Mouse (Mus musculus): ENCODE measurements around the gene Noxa1. TPM values are rescaled to one million over a fixed set of nuclear protein-coding genes. Genes with fewer than 3 reads are reported as not detected.

Noxa1 gene
- 1.0 and 1.1 TPM in 2 replicates for polyA plus RNA-seq (2015; fragmentation: Nextera tagmentation; extraction: Ambion mirVana)

DNA sequence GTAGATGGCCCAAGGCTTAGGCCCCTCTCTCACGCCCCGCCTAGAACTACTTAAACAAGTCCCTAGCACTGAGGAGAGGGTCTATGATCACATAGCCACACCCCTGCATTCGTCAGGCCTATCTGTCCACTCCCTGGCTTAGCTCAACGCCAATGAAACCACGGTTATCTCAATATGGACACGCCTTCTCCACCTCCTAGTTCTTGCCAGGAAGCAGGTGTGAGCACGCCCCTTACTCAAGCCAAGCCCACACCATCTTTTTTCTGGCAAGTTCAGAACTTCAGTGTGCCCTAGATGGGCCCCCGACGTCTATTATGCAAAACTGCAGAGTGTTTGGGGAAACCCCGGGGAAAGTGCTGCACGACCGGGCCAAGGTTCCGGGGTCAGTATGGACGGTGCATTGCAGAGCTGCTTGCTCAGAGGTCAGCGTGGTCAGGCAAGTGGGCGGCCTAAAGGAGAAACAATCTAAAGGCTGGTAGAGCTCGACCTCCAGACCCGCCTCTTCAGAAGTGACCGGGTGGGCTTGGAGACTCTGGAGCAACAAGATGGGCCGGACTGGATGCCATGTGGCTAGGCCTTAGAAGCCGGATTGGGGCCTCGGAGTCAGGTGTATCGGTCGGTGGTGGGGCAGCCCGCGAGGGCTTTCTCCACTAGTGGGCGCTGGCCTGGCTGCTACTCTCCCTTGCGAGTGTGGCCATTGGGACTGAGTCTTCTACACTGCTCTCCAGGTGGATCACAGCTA, at the start of gene Noxa1:
Gene Noxa1 (minus strand): TSS at position 41 of the 742 bp plus-strand sequence.
- ATAC-seq (ENCODE audit: borderline replicate concordance, extremely low read depth, low FRiP score, low TSS enrichment) = peak; percentile 74
- 36% methylated on average over 28 of the region's 28 CpGs for WGBS
- Histone ChIP-seq H3K9me3 (no peaks in the 10 kb centered on the region), H3K36me3 (no peaks in the 10 kb centered on the region), H3K27ac (no peak within 1 kb of the TSS), H3K27me3 (peaks cover 4% of the 10 kb centered on the region; the same call in 1 of the 2 replicates), H3K4me2 (peak within 1 kb of the TSS; percentile 50), H3K4me1 (0 out of 2 replicates have a peak, but pooled peaks cover 4% of the 10 kb centered on the region), H3K9ac (no peak within 1 kb of the TSS), H3K4me3 (peak within 1 kb of the TSS; percentile 18)

GRCm38 (mm10) chr2:25141921-25142320, 47.0 kb upstream of the Noxa1 start:
- Histone ChIP-seq H3K4me2 (no peak overlapping the region), H3K27ac (no peak overlapping the region), H3K36me3 (no peaks in the 10 kb centered on the region), H3K9ac (no peak overlapping the region), H3K4me1 (no peaks in the 10 kb centered on the region), H3K4me3 (no peak overlapping the region), H3K9me3 (no peaks in the 10 kb centered on the region), H3K27me3 (no peaks in the 10 kb centered on the region)
- no peak for ATAC-seq (ENCODE audit: borderline replicate concordance, extremely low read depth, low FRiP score, low TSS enrichment)
- 74% methylated on average over 5 of the region's 5 CpGs for WGBS

DNA sequence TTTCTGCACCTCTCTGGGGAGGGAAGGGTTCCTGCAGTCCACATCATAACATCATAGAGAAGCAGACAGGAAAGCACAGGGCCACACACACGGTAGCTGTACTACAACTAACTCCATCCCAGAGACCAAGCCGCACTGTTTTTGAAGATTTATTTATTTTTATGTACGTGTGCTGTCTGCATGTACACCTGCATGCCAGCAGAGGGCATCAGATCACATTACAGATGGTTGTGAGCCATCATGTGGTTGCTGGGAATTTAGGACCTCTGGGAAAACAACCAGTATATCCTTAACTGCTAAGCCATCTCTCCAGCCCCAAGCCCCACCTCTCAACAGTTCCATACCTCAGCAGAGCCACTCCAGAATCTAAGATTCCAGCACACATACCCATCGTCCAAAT, 46.2 kb upstream of the Noxa1 start:
- Histone ChIP-seq H3K36me3 (no peaks in the 10 kb centered on the region), H3K27me3 (no peaks in the 10 kb centered on the region), H3K9ac (no peak overlapping the region), H3K4me3 (no peak overlapping the region), H3K9me3 (no peaks in the 10 kb centered on the region), H3K4me1 (no peaks in the 10 kb centered on the region), H3K27ac (no peak overlapping the region), H3K4me2 (no peak overlapping the region)
- 53% methylated on average over 4 of the region's 4 CpGs for WGBS
- no peak for ATAC-seq (ENCODE audit: borderline replicate concordance, extremely low read depth, low FRiP score, low TSS enrichment)

DNA sequence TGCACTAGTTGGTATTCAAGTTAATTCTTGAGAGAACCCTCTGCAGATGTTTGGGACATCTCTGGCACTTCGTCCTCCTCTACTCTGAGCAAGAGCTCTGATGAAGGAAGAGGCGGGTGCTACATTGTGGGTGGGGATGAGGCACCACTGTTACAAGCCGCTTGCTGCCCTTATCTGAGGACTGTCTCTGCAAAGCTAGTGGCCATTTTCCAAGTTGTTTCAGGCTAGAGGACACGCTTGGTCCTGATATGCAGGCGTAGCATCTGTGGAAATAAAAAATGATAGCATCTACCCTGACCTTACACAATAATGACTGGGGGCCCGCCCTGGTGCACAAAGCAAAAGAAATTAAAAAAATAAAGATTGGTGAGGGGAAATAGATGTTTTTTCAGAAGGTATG, 42.9 kb upstream of the Noxa1 start:
- H3K27ac ChIP-seq = no peak overlapping the region
- no peaks in the 10 kb centered on the region for H3K9me3 ChIP-seq
- H3K27me3 ChIP-seq = no peaks in the 10 kb centered on the region
- H3K9ac ChIP-seq = no peak overlapping the region
- H3K4me1 ChIP-seq = no peaks in the 10 kb centered on the region
- no peak overlapping the region for H3K4me3 ChIP-seq
- 58% methylated on average over 6 of the region's 6 CpGs for WGBS
- H3K36me3 ChIP-seq = no peaks in the 10 kb centered on the region
- ATAC-seq (ENCODE audit: borderline replicate concordance, extremely low read depth, low FRiP score, low TSS enrichment) = no peak
- no peak overlapping the region for H3K4me2 ChIP-seq

- Histone ChIP-seq H3K27me3 (no peaks in the 10 kb centered on the region), H3K4me1 (peaks cover 13% of the 10 kb centered on the region), H3K27ac (no peak overlapping the region), H3K4me3 (no peak overlapping the region), H3K4me2 (no peak overlapping the region), H3K36me3 (no peaks in the 10 kb centered on the region), H3K9me3 (no peaks in the 10 kb centered on the region), H3K9ac (no peak overlapping the region)
- 69% methylated on average over 9 of the region's 9 CpGs for WGBS
- ATAC-seq (ENCODE audit: borderline replicate concordance, extremely low read depth, low FRiP score, low TSS enrichment) = no peak
Observed at GRCm38 (mm10) chr2:25131601-25132000, 36.7 kb upstream of the Noxa1 start.

DNA sequence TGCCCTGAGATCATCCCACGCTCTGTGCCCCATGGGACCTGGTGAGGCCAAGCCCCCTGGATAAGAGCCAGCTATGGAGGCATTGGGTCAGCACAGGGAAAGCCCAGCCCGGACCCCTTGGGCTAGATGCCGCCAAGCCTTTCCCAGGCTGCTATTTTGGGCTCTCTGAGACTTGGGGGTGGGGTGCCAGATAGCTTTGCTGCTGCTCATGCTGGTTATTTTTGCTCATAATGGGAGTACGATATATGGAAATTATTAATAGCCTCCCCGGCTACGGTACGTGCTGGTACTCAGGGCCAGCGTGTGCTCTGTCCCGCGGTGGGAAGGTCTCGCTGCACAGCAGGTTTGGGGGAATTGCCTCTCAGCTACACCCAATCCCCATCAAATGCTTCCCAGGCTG, 33.1 kb upstream of the Noxa1 start:
- Histone ChIP-seq H3K27ac (peak overlapping the region; percentile 42), H3K4me3 (no peak overlapping the region), H3K9me3 (no peaks in the 10 kb centered on the region), H3K9ac (no peak overlapping the region), H3K36me3 (no peaks in the 10 kb centered on the region), H3K27me3 (no peaks in the 10 kb centered on the region), H3K4me1 (peaks cover 20% of the 10 kb centered on the region), H3K4me2 (no peak overlapping the region)
- ATAC-seq (ENCODE audit: borderline replicate concordance, extremely low read depth, low FRiP score, low TSS enrichment) = no peak; the same call in 1 of the 2 replicates
- 61% methylated on average over 11 of the region's 11 CpGs for WGBS

DNA sequence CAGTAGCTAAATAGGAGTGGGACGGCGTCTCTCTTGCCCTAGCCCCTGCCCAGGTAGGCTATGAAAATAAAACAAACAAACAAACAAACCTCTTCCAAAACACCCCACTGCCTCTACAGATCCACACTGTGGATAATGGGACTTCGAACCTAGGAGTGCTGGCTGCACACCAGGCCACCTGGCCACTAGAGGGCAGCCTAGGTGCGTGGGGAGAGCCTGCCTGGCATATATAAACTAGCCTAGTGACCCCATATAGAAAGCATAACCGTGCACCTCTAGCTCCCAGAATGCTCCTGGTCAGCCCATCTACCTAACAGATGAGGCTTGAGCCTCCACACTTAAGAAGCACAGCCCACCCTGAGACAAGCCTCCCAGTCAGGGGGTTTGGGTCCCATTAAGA, 32.3 kb upstream of the Noxa1 start:
- WGBS = 38% methylated on average over 5 of the region's 5 CpGs
- peak; percentile 40; the same call in 1 of the 2 replicates for ATAC-seq (ENCODE audit: borderline replicate concordance, extremely low read depth, low FRiP score, low TSS enrichment)
- no peaks in the 10 kb centered on the region for H3K9me3 ChIP-seq
- no peak overlapping the region for H3K9ac ChIP-seq
- no peaks in the 10 kb centered on the region for H3K27me3 ChIP-seq
- no peaks in the 10 kb centered on the region for H3K36me3 ChIP-seq
- peaks cover 20% of the 10 kb centered on the region for H3K4me1 ChIP-seq
- no peak overlapping the region for H3K4me2 ChIP-seq
- peak overlapping the region; percentile 85 for H3K27ac ChIP-seq
- no peak overlapping the region for H3K4me3 ChIP-seq

DNA sequence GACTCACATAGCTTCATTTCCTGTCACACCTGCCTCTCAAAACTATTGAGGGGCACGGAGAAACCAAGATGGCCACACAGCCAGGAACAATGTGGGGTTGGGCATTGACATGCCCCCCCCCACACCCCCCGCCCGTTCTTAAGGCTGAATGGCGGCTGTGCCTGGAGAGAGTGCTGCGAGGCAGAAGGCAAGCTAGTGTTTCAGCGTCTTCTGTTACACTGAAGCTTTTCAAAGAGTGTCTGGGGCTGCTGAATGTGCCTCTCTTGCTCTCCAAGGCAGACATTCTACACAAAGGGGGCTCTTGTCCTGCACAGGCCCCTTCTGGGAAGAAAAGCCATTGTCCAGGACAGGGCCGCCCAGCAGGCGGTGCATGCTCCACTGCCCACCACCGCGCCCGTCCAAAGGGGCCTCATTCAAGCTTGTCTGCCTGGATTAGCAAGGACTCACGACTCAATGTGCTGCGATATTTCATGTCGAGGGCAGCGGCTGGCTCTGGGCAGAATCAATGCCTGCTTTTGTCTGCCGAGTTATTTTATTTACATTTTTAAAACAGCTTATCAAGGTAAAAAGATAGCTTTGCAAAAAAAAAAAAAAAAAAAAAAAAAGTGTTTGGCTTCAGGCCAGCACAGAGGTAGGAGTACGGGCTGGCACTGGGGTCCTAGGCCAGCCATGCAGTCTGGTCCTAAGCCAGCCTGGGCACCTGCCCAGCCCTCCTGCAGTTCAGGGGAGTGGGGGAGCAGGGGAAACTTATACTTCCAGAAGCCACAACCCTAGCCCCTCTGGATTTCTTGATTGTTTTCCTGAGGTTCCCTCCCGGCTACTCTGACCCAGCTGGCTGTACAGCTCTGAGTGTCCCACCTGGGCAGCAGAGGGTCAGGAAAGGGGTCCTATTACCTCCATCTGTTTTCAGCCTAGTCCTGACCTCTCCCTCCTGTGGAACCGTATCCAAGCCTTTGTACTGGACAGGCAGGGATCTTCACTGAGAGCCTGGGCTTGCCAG, 31.4 kb upstream of the Noxa1 start:
- 39% methylated on average over 19 of the region's 19 CpGs for WGBS
- no peak overlapping the region for H3K4me2 ChIP-seq
- no peaks in the 10 kb centered on the region for H3K27me3 ChIP-seq
- H3K4me1 ChIP-seq = peaks cover 20% of the 10 kb centered on the region
- no peak overlapping the region for H3K9ac ChIP-seq
- ATAC-seq (ENCODE audit: borderline replicate concordance, extremely low read depth, low FRiP score, low TSS enrichment) = 0 out of 2 replicates have a peak, but pooled peaks have one; percentile 40
- peak overlapping the region; percentile 85 for H3K27ac ChIP-seq
- no peak overlapping the region for H3K4me3 ChIP-seq
- no peaks in the 10 kb centered on the region for H3K9me3 ChIP-seq
- H3K36me3 ChIP-seq = no peaks in the 10 kb centered on the region

DNA sequence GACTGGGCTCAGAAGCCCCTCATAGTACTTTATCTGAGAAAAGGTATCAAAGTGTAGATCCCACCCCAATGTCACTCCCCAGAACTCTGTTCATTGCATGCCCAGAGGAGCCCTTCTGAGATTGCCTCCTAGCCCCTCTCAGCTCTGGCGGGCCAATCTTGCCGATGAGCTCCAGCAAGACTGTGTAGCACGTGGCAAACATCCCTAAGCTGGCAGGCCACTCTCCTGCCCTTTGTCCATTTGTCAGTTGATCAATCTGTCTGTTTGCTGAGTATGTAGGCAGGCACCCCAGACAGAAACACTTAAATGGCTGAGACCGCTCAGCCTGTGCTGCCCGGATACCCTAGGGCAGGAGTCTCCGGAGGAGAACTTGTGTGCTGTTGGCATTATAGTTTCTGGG, 30.2 kb upstream of the Noxa1 start:
- WGBS = 83% methylated on average over 6 of the region's 6 CpGs
- no peaks in the 10 kb centered on the region for H3K36me3 ChIP-seq
- H3K27ac ChIP-seq = peak overlapping the region; percentile 85; the same call in 1 of the 2 replicates
- no peak overlapping the region for H3K4me3 ChIP-seq
- peaks cover 20% of the 10 kb centered on the region for H3K4me1 ChIP-seq
- ATAC-seq (ENCODE audit: borderline replicate concordance, extremely low read depth, low FRiP score, low TSS enrichment) = no peak
- H3K9me3 ChIP-seq = no peaks in the 10 kb centered on the region
- H3K4me2 ChIP-seq = no peak overlapping the region
- no peaks in the 10 kb centered on the region for H3K27me3 ChIP-seq
- H3K9ac ChIP-seq = no peak overlapping the region

- Histone ChIP-seq H3K27me3 (no peaks in the 10 kb centered on the region), H3K9me3 (no peaks in the 10 kb centered on the region), H3K4me2 (no peak overlapping the region), H3K4me3 (no peak overlapping the region), H3K36me3 (no peaks in the 10 kb centered on the region), H3K27ac (no peak overlapping the region), H3K4me1 (peaks cover 20% of the 10 kb centered on the region), H3K9ac (no peak overlapping the region)
- WGBS = 62% methylated on average over 3 of the region's 3 CpGs
- ATAC-seq (ENCODE audit: borderline replicate concordance, extremely low read depth, low FRiP score, low TSS enrichment) = no peak
Observed at GRCm38 (mm10) chr2:25124411-25124810, 29.5 kb upstream of the Noxa1 start.

GRCm38 (mm10) chr2:25123527-25123926, 28.6 kb upstream of the Noxa1 start:
- Histone ChIP-seq H3K27me3 (no peaks in the 10 kb centered on the region), H3K9me3 (no peaks in the 10 kb centered on the region), H3K36me3 (no peaks in the 10 kb centered on the region), H3K4me3 (no peak overlapping the region), H3K27ac (no peak overlapping the region), H3K9ac (no peak overlapping the region), H3K4me1 (peaks cover 20% of the 10 kb centered on the region), H3K4me2 (no peak overlapping the region)
- ATAC-seq (ENCODE audit: borderline replicate concordance, extremely low read depth, low FRiP score, low TSS enrichment) = no peak
- WGBS = 62% methylated on average over 5 of the region's 5 CpGs

DNA sequence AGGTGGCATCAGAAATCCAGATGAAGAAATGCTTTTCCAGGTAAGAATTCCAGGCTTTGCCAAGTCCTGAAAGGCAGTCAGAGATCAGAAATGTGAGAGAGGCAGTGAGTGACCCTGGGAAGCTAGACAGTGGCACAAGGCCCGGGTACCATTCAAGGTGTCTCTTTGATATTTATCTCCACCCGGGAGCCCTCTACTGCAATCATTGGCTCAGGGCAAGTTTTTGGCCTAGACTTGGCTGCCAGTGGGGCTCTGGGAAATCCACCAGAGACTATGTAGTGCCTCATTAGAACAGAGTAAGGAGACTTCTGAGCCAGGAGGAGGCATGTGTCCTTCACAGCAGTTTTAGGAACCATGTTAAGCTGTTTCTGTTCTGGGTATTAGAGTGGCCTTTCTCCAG, 27.7 kb upstream of the Noxa1 start:
- Histone ChIP-seq H3K9me3 (no peaks in the 10 kb centered on the region), H3K36me3 (no peaks in the 10 kb centered on the region), H3K27me3 (no peaks in the 10 kb centered on the region), H3K9ac (no peak overlapping the region), H3K4me3 (no peak overlapping the region), H3K27ac (no peak overlapping the region), H3K4me2 (no peak overlapping the region), H3K4me1 (peaks cover 16% of the 10 kb centered on the region)
- WGBS = 56% methylated on average over 2 of the region's 2 CpGs
- no peak for ATAC-seq (ENCODE audit: borderline replicate concordance, extremely low read depth, low FRiP score, low TSS enrichment)

All from lung, embryonic 15.5 days (tissue).